Mouse (Mus musculus) cerebellum, adult 2 months (tissue): ENCODE results near the gene Itpkb. TPM values are rescaled to one million over a fixed set of nuclear protein-coding genes. Genes with fewer than 3 reads are reported as not detected.

ENCODE experiments used
- DNase-seq, 2 experiments: peaks; one replicate each; pipeline ENCODE4 v3.0.0; 2021
- H3K27ac ChIP-seq: fragments of 200-500 bp; 2 replicates; pipeline ENCODE4 v1.5.1; 2012; ENCODE audit warnings: low read length, control low read depth, inconsistent platforms; ENCODE audit not compliant: insufficient read depth
- H3K27me3 ChIP-seq: fragments of 200-500 bp; 2 replicates; pipeline ENCODE4 v1.6.1; 2012; ENCODE audit warnings: inconsistent platforms, mild to moderate bottlenecking, low read length, moderate library complexity; ENCODE audit not compliant: control insufficient read depth, insufficient read depth
- H3K4me1 ChIP-seq: fragments of 200-500 bp; 2 replicates; pipeline ENCODE4 v1.6.1; 2011; ENCODE audit warnings: low read length; ENCODE audit not compliant: control insufficient read depth, insufficient read depth
- H3K4me3 ChIP-seq: fragments of 200-500 bp; replicated peaks from 2 replicates; pipeline ENCODE3; 2011; ENCODE audit warnings: mild to moderate bottlenecking, low read depth, low read length, control low read depth; ENCODE audit not compliant: insufficient read depth
- CTCF ChIP-seq: fragments of 200-500 bp; IDR thresholded peaks from 2 replicates; pipeline ENCODE4 v1.5.1; 2011; ENCODE audit warnings: low read depth, mild to moderate bottlenecking, control low read depth, low read length, moderate library complexity, borderline replicate concordance; ENCODE audit not compliant: insufficient read depth
- POLR2A ChIP-seq: fragments of 200-500 bp; IDR thresholded peaks from 2 replicates; pipeline ENCODE4 v1.6.1; 2011; ENCODE audit warnings: low read length, control low read depth, borderline replicate concordance; ENCODE audit not compliant: insufficient read depth
- WGBS: fragments of 180-500 bp; shearing (Covaris S2); methylation state at CpG from one replicate; pipeline ENCODE4 v1.1.7; 2018; 5-methylcytosine and 5-hydroxymethylcytosine counted together
- polyA plus RNA-seq: library from polyadenylated mRNA; depleted of rRNA; stranded (reverse); fragments of >200 nt; gene quantifications from 2 replicates; pipeline ENCODE4 v1.2.3, GENCODE M21; 2012

Itpkb gene
- polyA plus RNA-seq, 1 experiment: 34.1 TPM

DNA sequence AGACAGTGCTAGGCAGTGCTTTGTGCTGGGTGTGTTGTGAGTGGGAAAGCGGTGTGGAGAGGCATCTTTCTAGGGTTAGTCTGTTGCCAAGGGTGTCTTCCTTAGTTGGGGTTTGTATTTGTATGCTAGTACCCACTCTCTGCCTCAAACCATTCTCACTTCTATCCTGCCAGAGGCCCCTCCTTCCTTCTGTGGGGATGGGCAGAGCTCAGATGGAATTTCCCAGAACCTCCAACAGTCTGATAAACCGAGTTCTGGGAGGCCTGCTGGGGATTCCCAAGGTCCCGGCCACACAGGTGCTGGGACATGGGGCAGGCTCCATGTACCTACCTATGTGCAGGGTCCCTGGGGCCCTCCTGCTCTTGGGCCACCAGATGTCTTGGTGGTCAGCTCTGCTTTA is 93.6 kb downstream of the Itpkb start:
- Histone ChIP-seq H3K27me3 (no peaks in the 10 kb centered on the region), H3K27ac (no peak overlapping the region), H3K4me1 (no peaks in the 10 kb centered on the region), H3K4me3 (no peak overlapping the region)
- 76% methylated on average over 3 of the region's 3 CpGs for WGBS
- no peak for DNase-seq
- TF ChIP-seq CTCF (no peak), POLR2A (no peak)

DNA sequence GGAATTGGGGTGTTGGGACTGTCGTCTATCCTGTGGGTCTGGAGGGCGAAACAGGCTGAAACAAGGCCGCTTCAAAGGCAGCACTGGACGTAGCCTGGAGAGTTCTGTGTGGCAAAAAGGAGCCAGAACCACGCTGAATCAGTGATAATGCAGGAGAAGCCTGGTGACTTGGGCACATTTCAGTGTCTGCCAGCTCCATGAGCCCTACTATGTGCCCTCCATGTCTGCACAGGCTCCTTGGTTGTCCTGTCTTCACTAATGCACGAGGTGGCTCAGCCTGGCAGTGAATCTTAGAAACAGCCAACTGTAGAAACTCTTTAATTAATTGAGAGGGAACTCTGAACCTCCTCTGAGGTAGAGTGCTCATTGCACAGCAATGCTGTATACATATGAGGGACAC is 96.1 kb downstream of the Itpkb start:
- no peak overlapping the region for H3K27ac ChIP-seq
- no peak for DNase-seq
- 86% methylated on average over 6 of the region's 6 CpGs for WGBS
- TF ChIP-seq POLR2A (no peak), CTCF (no peak)
- H3K4me3 ChIP-seq: no peak overlapping the region
- no peaks in the 10 kb centered on the region for H3K27me3 ChIP-seq
- H3K4me1 ChIP-seq: no peaks in the 10 kb centered on the region

DNA sequence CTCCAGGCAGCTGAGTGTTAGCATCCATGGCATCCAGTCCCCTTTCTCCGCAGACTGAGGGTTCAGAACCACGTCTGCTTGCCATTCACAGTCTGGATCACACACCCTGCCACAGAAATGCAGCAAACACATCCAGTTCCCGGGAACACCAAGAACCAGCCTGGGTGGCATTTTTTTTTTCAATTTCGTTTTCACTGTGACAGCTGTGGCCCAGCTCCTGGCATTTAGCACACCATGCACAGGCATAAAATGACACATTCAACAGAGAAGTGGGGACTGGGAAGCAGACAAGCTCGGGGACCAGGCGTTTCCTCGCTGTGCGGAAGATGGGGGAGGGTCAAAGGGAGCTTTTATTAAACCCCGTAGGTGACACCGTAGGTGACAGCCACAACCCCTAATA is 97.4 kb downstream of the Itpkb start:
- TF ChIP-seq CTCF (no peak), POLR2A (no peak)
- Histone ChIP-seq H3K27me3 (no peaks in the 10 kb centered on the region), H3K4me3 (no peak overlapping the region), H3K27ac (no peak overlapping the region), H3K4me1 (no peaks in the 10 kb centered on the region)
- DNase-seq: no peak
- 67% methylated on average over 10 of the region's 10 CpGs for WGBS

DNA sequence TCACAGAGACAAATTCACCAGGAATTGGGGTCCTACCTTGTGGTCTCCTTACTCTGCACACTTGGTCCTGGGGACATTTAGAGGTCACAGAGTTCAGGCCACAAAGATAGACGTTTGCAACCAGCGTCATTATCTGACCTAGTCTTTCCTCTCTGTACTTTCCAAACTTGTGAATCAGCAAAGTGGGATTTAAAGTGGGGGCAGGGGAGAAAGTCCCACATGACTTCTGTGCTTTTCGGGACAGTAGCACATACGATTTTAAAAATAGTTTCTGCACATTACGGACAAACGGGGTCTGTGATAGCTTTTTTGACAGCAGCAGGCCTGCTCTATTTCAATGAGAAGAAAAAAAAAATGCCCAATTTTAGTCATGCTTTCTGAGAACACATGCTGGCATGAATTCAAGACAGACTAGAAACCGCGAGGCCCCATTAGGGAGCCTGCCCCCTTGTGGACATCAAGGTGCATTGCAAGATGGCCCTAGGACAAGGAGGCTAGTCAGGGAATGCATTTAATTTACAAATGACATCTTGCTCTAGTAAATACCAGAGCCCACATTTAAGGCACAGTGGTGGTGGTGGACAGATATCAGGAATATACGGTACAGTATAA is 97.9 kb downstream of the Itpkb start:
- H3K27ac ChIP-seq: no peak overlapping the region
- TF ChIP-seq POLR2A (no peak), CTCF (peak; percentile 89)

DNA sequence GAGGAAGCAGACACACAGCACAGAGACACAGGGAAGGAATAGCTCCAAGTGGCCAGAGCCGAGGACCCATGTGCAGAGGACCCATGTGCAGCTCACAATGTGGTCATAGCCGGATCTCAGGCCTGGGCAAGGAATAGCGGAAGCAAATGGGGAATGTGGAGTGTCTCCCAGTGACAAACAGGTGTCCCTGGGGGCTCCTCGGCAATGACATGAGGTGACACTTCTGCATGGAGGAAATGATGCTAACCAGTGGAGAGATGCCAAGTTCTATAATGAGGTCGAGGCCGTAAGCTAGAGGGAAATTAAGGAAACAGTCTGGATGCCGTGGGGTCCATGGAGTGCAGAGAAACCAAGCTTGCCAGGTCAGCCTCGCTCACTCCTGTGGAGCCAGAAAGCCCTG is 98.6 kb downstream of the Itpkb start:
- DNase-seq: no peak
- H3K4me3 ChIP-seq: no peak overlapping the region
- no peak overlapping the region for H3K27ac ChIP-seq
- TF ChIP-seq CTCF (no peak), POLR2A (no peak)
- no peaks in the 10 kb centered on the region for H3K4me1 ChIP-seq
- H3K27me3 ChIP-seq: no peaks in the 10 kb centered on the region
- WGBS: 60% methylated on average over 8 of the region's 8 CpGs

More for the DNA sequence above, 97.9 kb downstream of the Itpkb start:
- no peaks in the 10 kb centered on the region for H3K27me3 ChIP-seq
- DNase-seq: peak; percentile 64 to 68
- no peak overlapping the region for H3K4me3 ChIP-seq
- WGBS: 23% methylated on average over 9 of the region's 9 CpGs
- H3K4me1 ChIP-seq: no peaks in the 10 kb centered on the region

DNA sequence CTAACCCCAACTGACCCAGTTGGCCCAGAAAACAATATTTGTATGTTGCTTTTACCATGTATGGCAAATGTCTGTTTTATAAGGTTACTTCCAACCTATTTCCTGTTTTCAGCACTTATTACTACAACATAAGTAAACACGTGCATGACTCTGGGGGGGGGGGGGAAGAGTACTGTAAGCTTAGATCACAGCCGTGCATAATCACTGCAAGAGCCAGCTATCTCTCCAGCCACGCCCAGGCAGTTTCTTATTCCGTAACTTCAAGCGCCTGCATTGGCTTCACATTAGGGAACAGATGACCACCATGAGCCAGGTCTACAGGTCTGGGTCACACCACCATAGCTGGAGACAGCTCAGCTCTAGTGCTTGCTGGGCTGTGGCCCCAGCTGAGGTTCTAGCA is 99.5 kb downstream of the Itpkb start:
- DNase-seq: no peak
- no peak overlapping the region for H3K4me3 ChIP-seq
- H3K27me3 ChIP-seq: no peaks in the 10 kb centered on the region
- peaks cover 4% of the 10 kb centered on the region; the same call in 1 of the 2 replicates for H3K4me1 ChIP-seq
- TF ChIP-seq POLR2A (no peak), CTCF (no peak)
- H3K27ac ChIP-seq: no peak overlapping the region
- 84% methylated on average over 5 of the region's 5 CpGs for WGBS

DNA sequence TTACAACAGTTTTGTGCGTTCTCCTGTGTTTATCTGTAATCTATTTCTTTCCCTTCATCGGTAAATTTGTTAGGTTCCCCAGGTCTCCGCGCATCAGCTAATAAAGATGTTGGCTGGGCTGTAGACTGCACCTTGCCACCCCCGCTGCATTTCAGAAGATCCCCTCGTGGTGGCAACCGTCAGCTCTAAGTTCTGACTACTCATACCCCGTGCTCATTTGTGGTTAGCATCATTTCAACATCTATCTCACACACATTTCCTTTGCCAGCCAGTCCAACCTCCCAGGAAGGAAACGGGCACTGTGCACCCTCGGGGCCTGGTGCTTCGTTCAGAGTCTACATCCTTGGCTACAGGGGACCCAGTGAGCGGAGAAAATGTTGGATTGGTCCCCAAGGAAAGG is 101.5 kb downstream of the Itpkb start:
- no peak for TF ChIP-seq CTCF
- TF ChIP-seq POLR2A: no peak
- Histone ChIP-seq H3K4me1 (peaks cover 4% of the 10 kb centered on the region; the same call in 1 of the 2 replicates), H3K27ac (no peak overlapping the region), H3K27me3 (no peaks in the 10 kb centered on the region), H3K4me3 (no peak overlapping the region)
- WGBS: 65% methylated on average over 12 of the region's 12 CpGs
- DNase-seq: no peak

DNA sequence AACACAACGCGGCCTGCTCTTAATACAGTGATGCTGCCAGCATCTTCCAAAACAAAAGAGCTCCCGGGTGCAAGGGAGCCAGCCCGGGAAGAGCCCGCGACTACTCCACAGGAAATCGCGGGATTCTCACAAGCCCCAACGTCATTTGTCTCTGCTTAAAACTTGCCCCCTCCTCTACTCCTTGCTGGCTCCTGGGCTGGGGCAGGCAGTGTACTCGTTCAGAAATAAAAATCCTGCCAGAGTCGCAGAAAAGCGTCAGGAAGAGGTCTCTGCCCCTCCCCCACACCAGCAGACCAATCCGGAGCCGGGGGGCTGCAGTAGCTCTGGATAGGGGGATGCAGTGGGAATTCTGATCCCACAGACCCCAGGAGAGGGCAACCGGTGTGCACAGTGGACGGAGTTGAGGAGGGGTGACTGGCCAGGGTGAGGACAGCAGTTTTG is 102.8 kb downstream of the Itpkb start:
- no peak overlapping the region for H3K27ac ChIP-seq
- H3K4me1 ChIP-seq: peaks cover 4% of the 10 kb centered on the region; the same call in 1 of the 2 replicates
- 7% methylated on average over 16 of the region's 16 CpGs for WGBS
- no peaks in the 10 kb centered on the region for H3K27me3 ChIP-seq
- no peak overlapping the region for H3K4me3 ChIP-seq
- TF ChIP-seq CTCF (no peak), POLR2A (no peak)
- DNase-seq: no peak
